Mouse (Mus musculus): ENCODE data around the gene Slc9a2. TPM values are rescaled to one million over a fixed set of nuclear protein-coding genes. Genes with fewer than 3 reads are reported as not detected.
"Not testable (repeated sequence)": the region's sequence is repeated elsewhere in the genome, so short reads cannot be mapped to it uniquely, and the experiment has no call there.

Slc9a2 gene
- total and polyA plus RNA-seq, 2 experiments from 2014 or later: 0.88 to 0.99 TPM

DNA sequence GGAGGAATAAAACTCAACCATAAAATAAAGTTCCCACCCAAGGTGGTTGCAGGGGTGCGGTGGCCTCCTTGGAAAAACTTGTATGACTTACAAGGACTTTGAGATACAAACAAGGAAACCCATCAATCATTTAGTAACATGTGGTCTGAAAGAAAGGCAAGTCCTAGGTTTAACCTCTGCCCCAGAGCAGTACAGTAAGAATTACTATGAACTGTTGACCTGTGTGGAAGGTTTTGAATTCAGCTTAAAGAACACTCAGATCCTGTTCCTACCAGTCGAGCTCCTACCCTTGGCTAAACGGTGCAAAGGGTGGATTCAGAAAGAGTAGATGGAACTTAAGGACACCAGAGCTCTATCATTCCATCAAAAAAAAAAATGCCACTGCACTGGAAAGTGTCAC, 16.1 kb downstream of the Slc9a2 start:
- Histone ChIP-seq H3K9me3 (ENCODE audit: low read length) (no peaks in the 10 kb centered on the region), H3K4me1 (ENCODE audit: insufficient read depth, low read length) (no peaks in the 10 kb centered on the region), H3K27me3 (ENCODE audit: insufficient read depth, low read length) (no peaks in the 10 kb centered on the region), H3K36me3 (ENCODE audit: insufficient read depth, low read length) (no peaks in the 10 kb centered on the region), H3K27ac (ENCODE audit: low read depth, low read length) (no peak overlapping the region), H3K4me2 (ENCODE audit: low read depth, low read length, poor library complexity, severe bottlenecking) (no peak overlapping the region), H3K9ac (replicated peaks; ENCODE audit: low read length, poor library complexity, severe bottlenecking) (no peak overlapping the region), H3K4me3 (ENCODE audit: low read depth, low read length) (no peak overlapping the region)
- DNase-seq (ENCODE audit: low spot score) (no peak), ATAC-seq (ENCODE audit: low FRiP score) (no peak)
- TF ChIP-seq CTCF (IDR thresholded peaks at IDR 0.05): no peak
- WGBS: 94% methylated on average over 3 of the region's 3 CpGs

DNA sequence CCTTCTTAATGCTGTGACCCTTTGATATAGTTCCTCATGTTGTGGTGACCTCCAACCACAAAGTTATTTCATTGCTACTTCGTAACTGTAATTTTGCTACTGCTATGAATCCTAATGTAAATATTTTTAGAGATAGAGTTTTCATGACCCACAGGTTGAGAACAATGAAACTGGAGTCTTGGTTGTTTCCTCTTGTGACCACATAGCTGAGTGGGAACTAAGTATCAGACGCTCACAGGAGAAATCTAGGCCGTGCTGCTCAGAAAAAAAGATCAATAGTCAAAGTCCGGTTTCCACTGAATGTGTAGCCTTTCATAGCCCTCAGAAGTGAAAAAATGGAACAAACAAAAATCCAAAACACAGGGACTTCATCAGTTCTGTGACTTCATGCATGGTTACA, 24.7 kb downstream of the Slc9a2 start:
- H3K9me3 ChIP-seq (ENCODE audit: low read length): no peaks in the 10 kb centered on the region
- H3K9ac ChIP-seq (replicated peaks; ENCODE audit: low read length, poor library complexity, severe bottlenecking): no peak overlapping the region
- no peak overlapping the region for H3K4me3 ChIP-seq (ENCODE audit: low read depth, low read length)
- DNase-seq (ENCODE audit: low spot score) (no peak), ATAC-seq (ENCODE audit: low FRiP score) (no peak)
- no peaks in the 10 kb centered on the region for H3K4me1 ChIP-seq (ENCODE audit: insufficient read depth, low read length)
- no peaks in the 10 kb centered on the region for H3K36me3 ChIP-seq (ENCODE audit: insufficient read depth, low read length)
- no peaks in the 10 kb centered on the region for H3K27me3 ChIP-seq (ENCODE audit: insufficient read depth, low read length)
- no peak overlapping the region for H3K4me2 ChIP-seq (ENCODE audit: low read depth, low read length, poor library complexity, severe bottlenecking)
- WGBS: 91% methylated on average over 4 of the region's 4 CpGs
- no peak overlapping the region for H3K27ac ChIP-seq (ENCODE audit: low read depth, low read length)
- TF ChIP-seq CTCF (IDR thresholded peaks at IDR 0.05): no peak

DNA sequence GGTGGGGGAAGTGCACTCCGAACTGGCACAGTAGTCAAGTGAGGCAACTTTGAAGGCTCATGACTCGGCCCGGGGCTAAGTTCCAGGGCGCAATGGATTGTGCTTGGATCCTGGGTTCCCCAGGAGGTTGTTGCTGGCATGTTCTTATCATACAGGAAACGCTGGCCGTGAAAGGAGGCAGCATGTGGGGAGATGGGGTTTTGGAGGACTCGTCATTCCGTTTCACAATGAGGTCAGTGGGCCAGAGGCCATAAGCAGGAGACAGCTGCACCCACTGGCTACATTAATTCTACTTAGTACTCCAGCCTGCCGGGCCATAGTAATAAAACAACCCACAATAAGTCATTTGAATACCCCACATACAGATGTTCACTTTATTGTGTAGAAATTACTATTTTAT, 34.6 kb downstream of the Slc9a2 start:
- Histone ChIP-seq H3K36me3 (ENCODE audit: insufficient read depth, low read length) (no peaks in the 10 kb centered on the region), H3K9ac (replicated peaks; ENCODE audit: low read length, poor library complexity, severe bottlenecking) (no peak overlapping the region), H3K27me3 (ENCODE audit: insufficient read depth, low read length) (no peaks in the 10 kb centered on the region), H3K9me3 (ENCODE audit: low read length) (no peaks in the 10 kb centered on the region), H3K4me1 (ENCODE audit: insufficient read depth, low read length) (no peaks in the 10 kb centered on the region), H3K27ac (ENCODE audit: low read depth, low read length) (no peak overlapping the region), H3K4me2 (ENCODE audit: low read depth, low read length, poor library complexity, severe bottlenecking) (no peak overlapping the region), H3K4me3 (ENCODE audit: low read depth, low read length) (no peak overlapping the region)
- ATAC-seq (ENCODE audit: low FRiP score): no peak
- TF ChIP-seq CTCF (IDR thresholded peaks at IDR 0.05): no peak
- WGBS: 88% methylated on average over 9 of the region's 9 CpGs
- no peak for DNase-seq (ENCODE audit: low spot score)

DNA sequence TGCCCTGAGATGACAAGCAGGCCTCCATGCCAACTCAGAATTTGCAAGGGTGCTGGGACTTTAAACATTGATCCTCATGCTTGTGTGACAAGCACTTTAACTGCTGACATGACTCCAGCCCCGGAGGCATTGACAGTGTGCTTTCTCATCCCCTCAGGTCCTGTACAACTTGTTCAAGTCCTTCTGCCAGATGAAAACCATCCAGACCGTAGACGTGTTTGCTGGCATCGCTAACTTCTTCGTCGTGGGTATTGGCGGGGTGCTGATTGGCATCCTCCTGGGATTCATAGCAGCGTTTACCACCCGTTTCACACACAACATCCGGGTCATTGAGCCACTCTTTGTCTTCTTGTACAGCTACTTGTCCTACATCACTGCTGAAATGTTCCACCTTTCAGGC, 45.7 kb downstream of the Slc9a2 start:
- H3K36me3 ChIP-seq (ENCODE audit: insufficient read depth, low read length): no peaks in the 10 kb centered on the region
- H3K4me3 ChIP-seq (ENCODE audit: low read depth, low read length): no peak overlapping the region
- 81% methylated on average over 10 of the region's 10 CpGs for WGBS
- DNase-seq (ENCODE audit: low spot score) (no peak), ATAC-seq (ENCODE audit: low FRiP score) (no peak)
- H3K27ac ChIP-seq (ENCODE audit: low read depth, low read length): no peak overlapping the region
- no peak for TF ChIP-seq CTCF (IDR thresholded peaks at IDR 0.05)
- H3K9me3 ChIP-seq (ENCODE audit: low read length): no peaks in the 10 kb centered on the region
- no peaks in the 10 kb centered on the region for H3K27me3 ChIP-seq (ENCODE audit: insufficient read depth, low read length)
- no peak overlapping the region for H3K9ac ChIP-seq (replicated peaks; ENCODE audit: low read length, poor library complexity, severe bottlenecking)
- H3K4me2 ChIP-seq (ENCODE audit: low read depth, low read length, poor library complexity, severe bottlenecking): no peak overlapping the region
- H3K4me1 ChIP-seq (ENCODE audit: insufficient read depth, low read length): no peaks in the 10 kb centered on the region

DNA sequence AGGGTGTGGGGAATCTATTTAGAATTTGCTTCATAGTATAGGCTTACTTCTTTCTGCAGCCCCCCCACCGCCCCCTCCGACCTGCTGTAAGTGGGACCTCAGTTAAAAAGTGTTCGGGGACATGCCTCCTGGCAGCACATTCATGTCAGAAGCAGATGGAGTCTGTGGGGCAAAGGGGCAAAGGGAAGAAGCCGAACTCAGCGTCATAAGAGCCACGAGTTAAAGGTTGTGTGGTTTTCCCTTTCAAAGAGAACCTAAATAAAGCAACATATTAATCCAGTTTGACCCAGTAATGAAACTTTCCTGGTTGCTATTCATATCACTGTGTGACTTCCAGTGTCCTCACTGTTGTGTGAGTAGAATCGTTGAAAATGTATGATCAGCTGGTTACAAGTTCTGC, 47.0 kb downstream of the Slc9a2 start:
- 92% methylated on average over 7 of the region's 7 CpGs for WGBS
- Histone ChIP-seq H3K36me3 (ENCODE audit: insufficient read depth, low read length) (no peaks in the 10 kb centered on the region), H3K4me1 (ENCODE audit: insufficient read depth, low read length) (no peaks in the 10 kb centered on the region), H3K4me2 (ENCODE audit: low read depth, low read length, poor library complexity, severe bottlenecking) (no peak overlapping the region), H3K4me3 (ENCODE audit: low read depth, low read length) (no peak overlapping the region), H3K9me3 (ENCODE audit: low read length) (no peaks in the 10 kb centered on the region), H3K27me3 (ENCODE audit: insufficient read depth, low read length) (no peaks in the 10 kb centered on the region), H3K9ac (replicated peaks; ENCODE audit: low read length, poor library complexity, severe bottlenecking) (no peak overlapping the region), H3K27ac (ENCODE audit: low read depth, low read length) (no peak overlapping the region)
- no peak for ATAC-seq (ENCODE audit: low FRiP score)
- no peak for TF ChIP-seq CTCF (IDR thresholded peaks at IDR 0.05)
- DNase-seq (ENCODE audit: low spot score): no peak

DNA sequence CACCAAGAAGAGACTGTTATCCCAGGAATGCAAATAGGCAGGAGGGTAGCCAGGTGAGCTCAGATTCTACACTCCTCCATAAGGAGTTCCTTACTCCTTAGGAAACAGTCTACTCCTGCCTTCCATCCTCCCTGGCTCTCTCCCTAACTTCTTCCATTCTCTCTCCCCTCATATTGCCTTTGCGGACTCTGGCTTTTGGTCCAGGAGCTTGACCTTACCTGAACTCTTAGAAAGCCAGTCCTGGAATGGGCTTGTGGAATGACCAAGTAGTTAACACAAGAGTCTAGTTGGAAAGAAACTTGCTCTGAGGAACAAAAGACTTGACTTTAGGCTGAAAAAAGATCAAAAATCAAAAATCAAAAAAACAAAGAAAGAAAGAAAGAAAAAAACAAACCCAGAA, 48.3 kb downstream of the Slc9a2 start:
- Histone ChIP-seq H3K4me1 (ENCODE audit: insufficient read depth, low read length) (no peaks in the 10 kb centered on the region), H3K9me3 (ENCODE audit: low read length) (no peaks in the 10 kb centered on the region), H3K27me3 (ENCODE audit: insufficient read depth, low read length) (no peaks in the 10 kb centered on the region), H3K36me3 (ENCODE audit: insufficient read depth, low read length) (no peaks in the 10 kb centered on the region), H3K9ac (replicated peaks; ENCODE audit: low read length, poor library complexity, severe bottlenecking) (no peak overlapping the region), H3K4me3 (ENCODE audit: low read depth, low read length) (no peak overlapping the region), H3K4me2 (ENCODE audit: low read depth, low read length, poor library complexity, severe bottlenecking) (no peak overlapping the region), H3K27ac (ENCODE audit: low read depth, low read length) (no peak overlapping the region)
- DNase-seq (ENCODE audit: low spot score) (no peak), ATAC-seq (ENCODE audit: low FRiP score) (no peak)
- no peak for TF ChIP-seq CTCF (IDR thresholded peaks at IDR 0.05)
- WGBS: 100% methylated on average over 1 of the region's 1 CpGs

DNA sequence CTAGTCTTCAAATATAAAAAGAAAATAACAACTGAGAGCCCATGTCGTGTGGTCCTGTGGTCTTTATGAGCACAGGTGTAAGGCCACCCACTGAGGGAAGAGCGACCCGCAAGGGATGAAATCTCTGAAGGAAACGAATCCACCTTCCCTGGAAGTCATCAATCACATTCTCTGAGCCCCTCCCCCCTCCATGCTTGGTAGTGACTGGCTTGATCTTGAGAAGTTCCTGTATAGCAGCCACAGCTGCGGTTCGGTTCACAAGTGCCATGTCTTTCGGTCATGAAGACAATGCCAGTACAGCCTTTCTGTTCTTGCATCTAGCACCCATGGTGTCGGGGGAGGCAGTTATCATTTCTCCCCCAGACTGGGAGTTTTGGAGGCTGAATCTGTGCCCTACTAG, 57.3 kb downstream of the Slc9a2 start:
- WGBS: 85% methylated on average over 8 of the region's 8 CpGs

DNA sequence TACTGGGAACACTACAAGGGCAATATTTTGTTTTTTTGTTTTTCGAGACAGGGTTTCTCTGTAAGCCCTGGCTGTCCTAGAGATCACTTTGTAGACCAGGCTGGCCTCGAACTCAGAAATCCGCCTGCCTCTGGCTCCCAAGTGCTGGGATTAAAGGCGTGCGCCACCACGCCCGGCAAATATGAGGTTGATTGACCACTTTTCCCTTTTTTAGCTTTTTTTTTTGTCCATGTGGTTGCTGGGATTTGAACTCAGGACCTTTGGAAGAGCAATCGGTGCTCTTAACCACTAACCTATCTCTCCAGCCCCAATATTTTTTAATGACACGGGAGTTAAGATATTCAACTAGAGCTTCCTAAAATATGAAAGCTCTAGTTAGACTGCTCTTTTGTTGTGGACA, 57.9 kb downstream of the Slc9a2 start:
- DNase-seq (ENCODE audit: low spot score); ATAC-seq (ENCODE audit: low FRiP score); H3K4me2 ChIP-seq (ENCODE audit: low read depth, low read length, poor library complexity, severe bottlenecking); H3K9me3 ChIP-seq (ENCODE audit: low read length); H3K27me3 ChIP-seq (ENCODE audit: insufficient read depth, low read length); H3K36me3 ChIP-seq (ENCODE audit: insufficient read depth, low read length); H3K9ac ChIP-seq (replicated peaks; ENCODE audit: low read length, poor library complexity, severe bottlenecking); H3K27ac ChIP-seq (ENCODE audit: low read depth, low read length); H3K4me3 ChIP-seq (ENCODE audit: low read depth, low read length); H3K4me1 ChIP-seq (ENCODE audit: insufficient read depth, low read length): not testable (repeated sequence)
- WGBS: 94% methylated on average over 9 of the region's 9 CpGs

More for the DNA sequence above, 57.3 kb downstream of the Slc9a2 start:
- no peak overlapping the region for H3K4me3 ChIP-seq (ENCODE audit: low read depth, low read length)
- ATAC-seq (ENCODE audit: low FRiP score) (no peak), DNase-seq (ENCODE audit: low spot score) (no peak)
- no peak overlapping the region for H3K9ac ChIP-seq (replicated peaks; ENCODE audit: low read length, poor library complexity, severe bottlenecking)
- H3K36me3 ChIP-seq (ENCODE audit: insufficient read depth, low read length): no peaks in the 10 kb centered on the region
- no peak overlapping the region for H3K27ac ChIP-seq (ENCODE audit: low read depth, low read length)
- no peaks in the 10 kb centered on the region for H3K4me1 ChIP-seq (ENCODE audit: insufficient read depth, low read length)
- H3K9me3 ChIP-seq (ENCODE audit: low read length): no peaks in the 10 kb centered on the region
- no peak for TF ChIP-seq CTCF (IDR thresholded peaks at IDR 0.05)
- no peak overlapping the region for H3K4me2 ChIP-seq (ENCODE audit: low read depth, low read length, poor library complexity, severe bottlenecking)
- no peaks in the 10 kb centered on the region for H3K27me3 ChIP-seq (ENCODE audit: insufficient read depth, low read length)

Data from midbrain, postnatal 0 days (tissue).